Mouse (Mus musculus): ENCODE data around the gene Batf3.

Gene Batf3

DNA sequence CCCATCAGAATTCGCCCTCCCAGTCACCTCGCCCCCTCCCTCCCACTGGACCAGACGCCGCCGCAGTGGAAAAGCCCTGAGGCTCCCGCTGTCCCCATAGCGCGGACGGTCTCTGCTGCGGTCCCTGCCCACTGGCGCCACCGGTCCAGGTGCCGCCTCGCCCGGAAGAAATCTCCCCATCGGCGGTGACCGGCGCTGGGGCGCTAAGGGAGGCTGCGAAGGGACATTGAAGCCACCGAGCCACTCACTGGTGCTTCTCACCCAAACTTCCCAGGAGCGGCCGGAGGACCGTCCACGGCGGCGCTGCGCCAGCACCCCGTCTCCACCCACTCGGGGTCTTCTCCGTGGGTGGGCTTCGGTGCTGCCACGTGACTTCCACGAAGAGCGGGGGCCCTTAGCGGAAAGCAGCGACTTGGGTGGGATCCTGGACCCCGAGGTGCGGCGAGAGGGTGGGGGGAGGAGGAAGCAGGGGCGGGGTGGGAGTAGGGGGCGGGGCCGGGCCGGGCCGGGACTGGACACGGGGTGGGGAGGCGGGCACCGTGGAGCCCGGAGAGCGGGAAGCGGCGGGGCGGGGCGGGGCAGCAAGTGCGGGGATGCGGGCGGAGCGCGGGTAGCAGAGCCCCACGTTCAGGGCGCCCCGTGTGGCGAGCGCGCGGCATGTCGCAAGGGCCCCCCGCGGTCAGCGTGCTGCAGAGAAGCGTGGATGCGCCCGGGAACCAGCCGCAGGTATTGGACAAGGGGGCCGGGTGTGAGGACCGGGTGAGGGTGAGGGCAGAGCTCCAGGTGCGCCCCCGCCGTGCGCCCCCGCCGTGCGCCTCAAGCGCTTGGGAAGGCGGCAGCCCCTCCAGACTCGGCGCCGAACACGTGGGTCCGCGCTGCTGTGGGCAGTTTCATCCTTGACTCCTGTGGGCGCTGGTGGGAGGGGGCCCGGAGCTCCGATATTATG lies at the start of gene Batf3:
TSS of gene Batf3 (plus strand) at position 46 of the 946 bp plus-strand sequence.
- DNase-seq (ENCODE audit: low spot score) = peak; percentile 74

GRCm38 (mm10) chr1:191053555-191053954 lies 44.1 kb upstream of the Batf3 start:
- no peak for DNase-seq (ENCODE audit: low spot score)

DNA sequence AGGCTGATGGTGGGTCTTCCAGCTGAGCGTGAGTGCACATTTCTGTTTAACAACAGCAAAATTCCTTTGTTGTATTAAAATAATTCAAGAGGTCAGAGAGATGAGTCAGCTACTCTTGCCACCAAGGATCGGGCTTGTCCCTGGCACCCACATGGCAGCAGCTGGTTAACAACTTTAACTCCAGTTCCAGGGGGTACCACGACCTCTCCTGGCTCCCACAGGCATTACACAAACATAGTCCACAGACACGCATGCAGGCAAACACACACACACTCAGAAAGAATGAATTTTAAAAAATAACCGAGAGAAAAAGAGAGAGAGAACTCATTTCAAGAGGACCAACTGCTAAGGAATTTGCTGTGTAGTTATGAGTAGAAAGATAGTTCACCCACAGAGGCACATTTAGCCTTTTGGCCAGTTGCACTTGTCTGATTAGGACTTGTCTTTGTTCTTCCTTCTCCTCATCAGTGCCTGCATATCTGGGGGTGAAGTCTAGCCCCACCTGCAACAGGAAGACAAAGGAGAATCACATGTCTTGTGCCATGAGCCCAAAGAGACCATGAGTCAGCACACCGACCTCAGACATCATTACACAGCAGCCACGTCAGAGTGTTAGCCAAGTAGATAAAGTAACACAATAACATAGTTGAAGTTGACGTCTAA lies 42.6 kb upstream of the Batf3 start:
- DNase-seq (ENCODE audit: low spot score) = no peak

GRCm38 (mm10) chr1:191055533-191055873 lies 42.1 kb upstream of the Batf3 start:
- peak; percentile 10 for DNase-seq (ENCODE audit: low spot score)

GRCm38 (mm10) chr1:191057461-191057860 lies 40.2 kb upstream of the Batf3 start:
- no peak for DNase-seq (ENCODE audit: low spot score)

GRCm38 (mm10) chr1:191062241-191062780 lies 35.3 kb upstream of the Batf3 start:
- DNase-seq (ENCODE audit: low spot score) = no peak

DNA sequence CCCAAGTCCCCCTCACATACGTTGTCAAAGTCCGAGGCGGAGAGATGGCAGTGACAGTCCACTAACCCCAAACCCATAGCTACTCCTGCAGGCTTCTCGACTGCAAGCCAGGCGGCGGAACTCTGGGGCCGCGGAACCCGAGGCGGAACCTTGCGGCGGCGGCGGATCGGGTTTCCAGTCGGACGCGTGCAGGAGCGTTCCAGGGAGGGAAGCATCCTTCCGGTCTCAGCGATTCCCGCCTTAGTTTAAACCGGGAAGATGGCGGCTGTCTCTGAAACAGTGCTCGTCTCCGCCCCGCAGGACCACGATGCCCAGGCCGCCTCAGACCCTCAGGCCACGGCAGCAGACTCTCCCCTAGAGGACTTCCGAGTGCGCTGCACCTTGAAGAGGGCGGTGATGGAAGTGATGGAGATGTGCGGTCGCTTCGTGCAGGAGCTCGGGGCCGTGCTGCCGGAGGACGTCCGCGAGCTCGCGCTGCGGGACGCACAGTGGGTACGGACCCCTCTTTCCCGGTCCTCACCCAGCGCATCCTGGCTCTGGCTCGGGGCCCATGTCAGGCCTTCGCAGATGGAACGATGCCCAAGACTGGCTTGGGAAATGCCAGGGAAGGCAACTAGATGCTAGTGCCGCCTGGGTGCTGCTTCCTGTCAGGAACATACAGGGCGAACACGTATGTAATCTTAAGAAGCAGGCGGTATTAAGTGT lies 34.7 kb upstream of the Batf3 start, which contains the start of the genes Tatdn3 and Nsl1:
TSS of gene Tatdn3 (minus strand) at position 152 of the 705 bp plus-strand sequence.
TSS of gene Nsl1 (plus strand) at position 232 of the 705 bp plus-strand sequence.
- DNase-seq (ENCODE audit: low spot score) = peak; percentile 91

DNA sequence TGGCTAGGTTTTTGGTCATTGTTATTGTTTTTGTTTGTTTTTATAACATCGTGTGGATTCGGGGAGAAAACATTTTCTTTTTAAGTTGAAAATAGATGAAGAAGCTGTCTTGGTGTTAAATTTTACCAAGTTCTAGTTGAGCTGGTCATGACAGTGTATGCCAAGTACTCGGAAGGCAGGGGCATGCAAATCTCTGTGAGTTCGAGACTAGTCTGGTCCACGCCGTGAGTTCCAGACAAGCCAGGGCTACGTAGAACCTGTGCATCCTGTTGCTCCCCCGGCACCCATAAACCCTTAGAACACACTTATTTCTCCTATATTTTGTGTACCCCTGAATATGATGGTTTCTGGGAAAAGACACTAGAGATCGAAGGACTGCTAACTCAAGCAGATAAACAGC lies 33.9 kb upstream of the Batf3 start:
- no peak for DNase-seq (ENCODE audit: low spot score)

GRCm38 (mm10) chr1:191064535-191064934 lies 33.1 kb upstream of the Batf3 start:
- no peak for DNase-seq (ENCODE audit: low spot score)

DNA sequence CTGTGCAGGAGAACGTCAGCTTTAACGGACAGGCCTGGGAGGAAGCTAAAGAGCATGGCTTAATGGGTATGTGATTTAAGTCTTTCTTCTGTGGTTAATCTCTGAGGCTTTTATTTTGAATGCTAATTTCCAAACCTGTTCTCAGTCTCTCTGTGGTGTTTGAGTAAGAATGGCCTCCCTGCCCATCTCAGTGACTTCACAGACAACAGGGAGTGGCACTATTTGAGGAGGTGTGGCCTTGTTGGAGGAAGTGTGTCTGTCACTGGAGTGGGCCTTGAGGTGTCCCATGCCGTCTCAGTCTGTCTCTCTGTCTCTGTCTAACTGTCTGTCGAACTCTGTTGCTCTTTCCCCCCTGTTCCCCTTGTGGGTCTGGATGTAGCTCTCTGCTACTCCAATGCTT lies 32.5 kb upstream of the Batf3 start:
- no peak for DNase-seq (ENCODE audit: low spot score)

GRCm38 (mm10) chr1:191068377-191068776 lies 29.3 kb upstream of the Batf3 start:
- DNase-seq (ENCODE audit: low spot score) = peak; percentile 45

GRCm38 (mm10) chr1:191070259-191070658 lies 27.4 kb upstream of the Batf3 start:
- DNase-seq (ENCODE audit: low spot score) = no peak

DNA sequence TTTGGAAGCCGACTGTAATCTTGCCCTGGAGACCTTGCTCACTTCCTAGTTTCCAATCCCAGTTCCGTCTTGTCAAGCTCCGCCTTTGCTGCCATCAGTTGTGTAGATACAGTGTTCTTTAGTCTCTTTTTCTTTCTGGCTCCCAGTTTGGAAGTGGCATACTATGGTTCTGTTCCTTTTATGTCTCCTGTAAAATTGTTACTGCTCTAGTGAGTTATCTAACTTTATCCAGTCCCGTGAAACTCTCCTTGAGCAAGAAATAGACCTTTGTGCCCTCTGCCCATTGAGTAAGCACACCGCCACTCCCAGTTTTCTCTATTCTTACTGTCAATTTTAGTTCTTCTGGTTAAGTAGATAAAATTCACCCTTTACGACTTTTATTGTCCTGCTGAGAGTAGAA lies 26.0 kb upstream of the Batf3 start:
- DNase-seq (ENCODE audit: low spot score) = no peak

DNA sequence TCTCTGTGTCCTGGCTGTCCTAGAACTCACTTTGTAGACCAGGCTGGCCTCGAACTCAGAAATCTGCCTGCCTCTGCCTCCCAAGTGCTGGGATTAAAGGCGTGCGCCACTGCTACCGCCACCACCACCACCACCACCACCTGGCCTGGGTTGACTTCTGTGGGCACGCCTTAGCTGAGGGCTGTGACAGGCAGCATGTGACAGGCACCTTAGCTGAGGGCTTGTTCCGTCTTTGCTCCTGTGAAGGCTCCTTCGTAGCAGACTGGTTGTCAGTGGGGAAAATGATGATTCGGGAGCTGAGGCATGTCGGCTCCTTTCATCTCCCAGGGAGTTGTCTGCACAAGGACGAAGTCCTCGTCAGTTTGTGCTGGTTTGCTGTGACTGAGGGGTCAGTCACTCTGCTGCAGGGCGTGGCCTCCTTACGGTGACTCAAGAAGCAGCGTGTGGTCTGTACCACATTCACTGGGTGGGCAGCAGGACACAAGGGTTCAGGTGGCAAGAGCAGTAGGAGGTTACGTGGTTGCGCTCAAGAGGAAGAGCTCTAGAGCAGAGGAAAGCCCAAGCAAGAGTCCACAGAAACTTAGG lies 25.2 kb upstream of the Batf3 start:
- no peak for DNase-seq (ENCODE audit: low spot score)

DNA sequence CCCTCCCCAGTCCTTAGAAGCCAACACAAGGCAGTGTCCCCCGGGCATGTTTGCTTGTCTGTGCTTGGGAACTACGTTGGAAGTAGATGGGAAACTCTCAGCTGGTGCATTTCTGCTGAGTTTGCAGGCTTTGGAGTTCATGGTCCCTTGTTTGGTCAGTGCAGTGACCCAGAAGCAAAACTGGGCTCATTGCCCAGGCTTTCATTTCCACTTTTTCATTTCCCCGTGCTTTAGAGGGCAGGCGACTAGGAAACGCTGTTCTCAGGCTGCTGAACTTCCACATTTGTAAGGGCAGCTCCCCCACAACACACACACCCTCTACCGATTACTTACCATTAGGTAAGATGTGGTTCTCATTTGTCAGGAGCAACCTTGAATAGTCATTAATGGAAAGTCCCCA lies 24.6 kb upstream of the Batf3 start:
- no peak for DNase-seq (ENCODE audit: low spot score)

DNA sequence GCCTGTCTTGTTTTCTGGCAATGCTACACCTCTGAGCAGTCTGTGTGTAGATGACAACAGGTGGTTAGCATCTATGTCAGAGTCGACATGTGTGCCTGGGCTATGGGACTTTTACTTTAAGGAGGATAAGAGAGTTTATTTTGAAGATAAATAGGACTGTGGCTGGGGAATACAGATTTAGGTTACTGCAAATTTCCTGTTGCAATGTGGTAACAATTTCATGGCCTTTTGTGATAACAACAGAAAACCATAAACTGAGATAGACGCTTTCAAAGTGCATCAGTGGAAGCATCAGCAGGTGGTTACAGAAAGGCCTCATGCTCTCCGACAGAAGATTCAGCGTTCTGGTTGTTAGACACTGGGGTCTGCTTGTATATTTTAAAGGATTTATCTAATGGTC lies 24.2 kb upstream of the Batf3 start:
- no peak for DNase-seq (ENCODE audit: low spot score)

DNA sequence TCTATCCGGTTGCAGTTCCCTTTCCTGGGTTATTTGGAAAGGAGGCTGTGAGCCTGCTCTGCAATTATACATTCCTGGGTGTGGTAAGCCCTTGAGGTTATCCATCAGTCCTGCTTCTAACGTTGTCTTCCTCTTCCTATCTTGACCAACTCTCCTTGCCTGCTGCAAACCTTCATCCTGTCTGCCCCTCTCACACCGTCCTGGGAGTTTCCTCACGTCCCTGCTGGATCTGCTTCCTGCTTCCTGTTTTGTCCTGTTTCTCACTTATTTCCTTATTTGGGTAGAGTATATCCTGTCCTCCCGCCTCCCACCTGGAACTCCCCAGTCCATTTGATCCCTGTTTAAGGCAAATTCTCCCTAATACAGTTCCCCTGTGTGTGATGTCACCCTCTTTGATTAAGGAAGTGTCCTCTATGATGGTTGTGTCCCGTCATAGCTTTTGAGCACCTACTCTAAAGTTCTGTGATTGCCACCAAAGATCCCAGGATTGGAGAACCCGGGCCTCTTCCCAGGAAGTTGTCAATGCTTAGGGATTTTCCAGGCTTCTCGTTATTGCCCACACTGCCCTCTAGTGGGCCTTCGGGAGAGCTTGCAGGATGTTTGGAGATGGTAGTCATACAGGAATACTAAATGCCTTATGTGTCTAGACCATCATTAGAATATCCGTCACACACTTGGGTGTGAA lies 22.3 kb upstream of the Batf3 start:
- DNase-seq (ENCODE audit: low spot score) = peak; percentile 79

DNA sequence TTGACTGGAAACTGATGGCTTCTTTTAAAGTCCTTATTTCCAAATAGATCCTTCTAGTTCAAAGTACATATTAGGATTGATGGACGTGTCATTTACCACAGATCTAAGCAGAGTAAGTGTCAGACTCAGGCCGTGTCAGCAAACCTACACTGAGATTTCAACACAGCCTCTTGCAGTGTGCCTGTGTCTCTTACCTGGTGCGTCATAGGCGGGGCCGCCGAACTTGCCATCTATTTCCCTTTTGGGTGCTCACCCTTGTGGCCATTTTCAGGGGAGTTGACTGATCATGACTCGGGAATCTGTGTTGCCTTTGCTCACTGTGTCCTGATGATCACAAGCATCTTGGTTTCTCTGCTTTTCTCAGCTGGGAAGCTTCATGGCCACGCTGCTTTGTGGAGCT lies 14.4 kb upstream of the Batf3 start:
- no peak for DNase-seq (ENCODE audit: low spot score)

GRCm38 (mm10) chr1:191084951-191085559 lies 12.6 kb upstream of the Batf3 start:
- DNase-seq (ENCODE audit: low spot score) = peak; percentile 69

- no peak for DNase-seq (ENCODE audit: low spot score)
Measured at GRCm38 (mm10) chr1:191085597-191085996, 12.1 kb upstream of the Batf3 start.
